Mouse (Mus musculus) fat pad, adult 2 months (tissue): ENCODE results near the gene Lmf2.

Experiments
- DNase-seq: peaks from one replicate; pipeline ENCODE4 v3.0.0-alpha.2; 2011; ENCODE audit warnings: low read depth, low spot score; ENCODE audit errors: extremely low read depth

The Lmf2 gene

GRCm38 (mm10) chr15:89321264-89321663 lies 34.2 kb downstream of the Lmf2 start:
- no peak for DNase-seq

DNA sequence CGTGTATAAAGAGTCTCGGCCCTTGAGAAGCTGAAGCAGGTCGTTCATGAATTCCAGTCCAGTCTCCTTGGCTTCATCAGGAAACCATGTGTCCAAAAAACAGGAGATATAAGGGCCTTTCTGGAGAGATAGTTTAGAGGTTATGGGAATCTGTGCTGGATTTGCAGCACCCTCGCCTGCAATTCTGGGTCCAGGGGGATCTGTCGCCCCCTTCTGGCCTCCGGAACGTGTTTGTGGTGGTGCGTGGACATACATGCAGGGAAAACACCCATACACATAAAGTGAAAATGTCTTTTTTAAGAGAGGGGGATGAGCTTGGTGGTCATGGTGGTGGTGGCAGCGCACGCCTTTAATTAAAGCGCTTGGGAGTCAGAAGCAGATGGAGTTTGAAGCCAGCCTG lies 39.3 kb downstream of the Lmf2 start:
- DNase-seq, result no peak

GRCm38 (mm10) chr15:89315190-89315731 lies 40.2 kb downstream of the Lmf2 start, which contains the start of gene Sbf1:
Gene Sbf1 (minus strand): TSS chr15:89315311.
- DNase-seq, result peak; percentile 64

- no peak for DNase-seq
Measured at GRCm38 (mm10) chr15:89314511-89315189, 40.8 kb downstream of the Lmf2 start.

DNA sequence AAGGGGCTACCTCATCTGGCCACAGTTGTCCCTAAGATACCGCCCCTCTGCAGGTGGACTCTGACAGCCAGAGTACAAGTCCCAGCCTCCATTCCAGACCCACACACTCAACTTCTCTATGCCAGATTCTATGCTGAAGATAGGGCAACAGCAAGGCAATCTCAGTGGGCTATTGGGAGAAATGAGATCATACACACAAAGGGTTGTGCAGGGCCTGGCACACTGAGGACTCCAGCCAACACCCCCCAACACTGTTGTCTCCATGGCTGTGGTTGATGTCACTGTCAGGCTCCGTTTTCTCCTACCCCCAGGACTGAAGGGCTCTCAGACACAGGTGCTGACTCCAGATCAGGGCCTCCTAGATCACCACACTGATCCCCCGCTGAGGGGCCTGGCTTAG lies 41.4 kb downstream of the Lmf2 start:
- no peak for DNase-seq

- no peak for DNase-seq
Measured at GRCm38 (mm10) chr15:89313359-89313758, 42.1 kb downstream of the Lmf2 start.

GRCm38 (mm10) chr15:89309962-89310498 lies 45.4 kb downstream of the Lmf2 start:
- DNase-seq, result no peak

- no peak for DNase-seq
Measured at GRCm38 (mm10) chr15:89308406-89309139, 46.9 kb downstream of the Lmf2 start.

DNA sequence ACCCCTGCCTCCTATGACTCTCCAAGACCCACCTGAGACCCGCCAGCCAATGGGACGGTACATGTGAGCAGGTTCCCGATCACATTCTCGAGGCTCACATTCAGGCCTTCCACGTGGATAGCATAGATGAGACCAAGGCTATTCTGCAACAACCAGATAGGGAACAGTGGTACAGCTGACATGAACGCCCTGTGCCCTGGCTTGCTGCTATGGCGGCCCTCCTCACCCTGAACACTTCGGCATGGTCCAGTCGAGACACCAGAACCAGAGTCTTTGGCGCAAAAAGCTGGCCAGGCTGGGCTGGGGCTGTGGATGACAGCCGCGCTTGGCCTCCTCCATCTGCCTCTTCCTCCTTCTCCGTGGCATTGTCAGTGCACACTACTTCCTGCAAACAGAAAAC lies 48.0 kb downstream of the Lmf2 start:
- DNase-seq, result no peak

GRCm38 (mm10) chr15:89305966-89306365 lies 49.5 kb downstream of the Lmf2 start:
- DNase-seq, result no peak
